Mouse (Mus musculus) hindbrain, embryonic 15.5 days (tissue): ENCODE results near the gene Gm12845. TPM values are rescaled to one million over a fixed set of nuclear protein-coding genes. Genes with fewer than 3 reads are reported as not detected.
"Not testable (repeated sequence)": the region's sequence is repeated elsewhere in the genome, so short reads cannot be mapped to it uniquely, and the experiment has no call there.

Experiments used
- ATAC-seq: fragments of 200-750 bp; cut with Nextera tagmentation; 2 replicates; pipeline ENCODE4 v1.8.0; 2017; ENCODE audit warnings: low read depth, moderate number of reproducible peaks, moderate TSS enrichment; ENCODE audit not compliant: low FRiP score
- H3K27ac ChIP-seq: fragments of 300-500 bp; sonication (generic); replicated peaks from 2 replicates; pipeline ENCODE4 v1.5.1; 2015; ENCODE audit warnings: mild to moderate bottlenecking, inconsistent platforms
- H3K27me3 ChIP-seq: fragments of 300-500 bp; sonication (generic); 2 replicates; pipeline ENCODE4 v1.6.1; 2015; ENCODE audit warnings: control low read depth, inconsistent platforms
- H3K36me3 ChIP-seq: fragments of 300-500 bp; sonication (generic); 2 replicates; pipeline ENCODE4 v1.6.1; 2015; ENCODE audit warnings: control low read depth, inconsistent platforms
- H3K4me1 ChIP-seq: fragments of 300-500 bp; sonication (generic); replicated peaks from 2 replicates; pipeline ENCODE4 v1.6.1; 2015; ENCODE audit warnings: control low read depth, inconsistent platforms
- H3K4me2 ChIP-seq: fragments of 300-500 bp; sonication (generic); 2 replicates; pipeline ENCODE4 v1.6.1; 2015; ENCODE audit warnings: moderate library complexity, mild to moderate bottlenecking, inconsistent platforms
- H3K4me3 ChIP-seq: fragments of 300-500 bp; sonication (generic); 2 replicates; pipeline ENCODE4 v1.5.1; 2015; ENCODE audit warnings: mild to moderate bottlenecking, inconsistent platforms
- H3K9ac ChIP-seq: fragments of 300-500 bp; sonication (generic); 2 replicates; pipeline ENCODE4 v1.6.1; 2015; ENCODE audit warnings: inconsistent platforms
- H3K9me3 ChIP-seq: fragments of 300-500 bp; sonication (generic); 2 replicates; pipeline ENCODE4 v1.6.1; 2016; ENCODE audit warnings: control low read depth, inconsistent platforms
- WGBS: fragments of 180-500 bp; shearing (Covaris S2); methylation state at CpG from one replicate; pipeline ENCODE4 v1.1.7; 2015; 5-methylcytosine and 5-hydroxymethylcytosine counted together
- polyA plus RNA-seq: library from polyadenylated mRNA; unstranded; fragments of >200 nt; fragmentation: Nextera tagmentation; extraction: Ambion mirVana; gene quantifications from 2 replicates; pipeline ENCODE4 v1.2.1, GENCODE M21; 2015

Gene Gm12845
- polyA plus RNA-seq, 1 experiment from 2014 or later: not detected

DNA sequence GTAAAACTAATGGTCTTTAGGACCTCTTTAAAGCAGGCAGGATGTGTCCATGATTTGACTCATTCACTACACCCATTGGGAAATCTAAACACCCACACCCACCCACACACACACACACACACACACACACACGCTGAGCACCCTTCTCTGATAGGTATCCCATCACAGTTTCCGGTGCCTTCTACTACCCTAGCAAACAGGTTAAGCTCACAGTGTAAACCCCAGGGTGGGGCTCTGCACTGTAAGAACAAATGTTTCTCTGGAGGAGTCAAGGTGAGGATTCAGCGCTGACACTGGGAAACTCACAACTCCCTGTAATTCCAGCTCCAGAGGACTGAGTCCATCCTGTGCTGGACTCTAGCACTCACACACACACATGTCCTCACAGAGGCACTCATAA, 7.7 kb downstream of the Gm12845 start:
- Histone ChIP-seq H3K4me1 (no peaks in the 10 kb centered on the region), H3K4me3 (no peak overlapping the region), H3K36me3 (no peaks in the 10 kb centered on the region), H3K9ac (no peak overlapping the region), H3K27ac (no peak overlapping the region), H3K9me3 (no peaks in the 10 kb centered on the region), H3K27me3 (no peaks in the 10 kb centered on the region), H3K4me2 (no peak overlapping the region)
- ATAC-seq: no peak
- 91% methylated on average over 3 of the region's 3 CpGs for WGBS

DNA sequence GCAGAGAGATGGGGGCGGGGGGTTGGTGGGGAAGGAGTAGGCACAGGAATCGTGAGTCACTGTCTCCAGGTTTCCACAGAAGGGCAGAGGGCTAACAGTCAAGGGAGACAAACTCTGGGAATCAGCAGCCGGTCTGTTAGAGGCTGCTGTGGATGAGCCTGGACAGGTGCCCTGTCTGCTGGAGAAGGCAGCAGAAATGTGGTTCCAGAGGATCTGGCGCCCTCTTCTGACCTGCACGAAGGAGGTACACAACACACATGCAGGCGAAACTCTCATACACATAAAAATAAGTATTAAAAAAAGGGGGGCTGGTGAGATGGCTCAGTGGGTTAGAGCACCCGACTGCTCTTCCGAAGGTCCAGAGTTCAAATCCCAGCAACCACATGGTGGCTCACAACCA, 13.3 kb downstream of the Gm12845 start:
- H3K4me1 ChIP-seq: no peaks in the 10 kb centered on the region
- no peak for ATAC-seq
- H3K27me3 ChIP-seq: no peaks in the 10 kb centered on the region
- no peak overlapping the region for H3K4me3 ChIP-seq
- H3K36me3 ChIP-seq: no peaks in the 10 kb centered on the region
- H3K27ac ChIP-seq: no peak overlapping the region
- no peaks in the 10 kb centered on the region for H3K9me3 ChIP-seq
- WGBS: 53% methylated on average over 8 of the region's 8 CpGs
- H3K4me2 ChIP-seq: no peak overlapping the region
- H3K9ac ChIP-seq: no peak overlapping the region

DNA sequence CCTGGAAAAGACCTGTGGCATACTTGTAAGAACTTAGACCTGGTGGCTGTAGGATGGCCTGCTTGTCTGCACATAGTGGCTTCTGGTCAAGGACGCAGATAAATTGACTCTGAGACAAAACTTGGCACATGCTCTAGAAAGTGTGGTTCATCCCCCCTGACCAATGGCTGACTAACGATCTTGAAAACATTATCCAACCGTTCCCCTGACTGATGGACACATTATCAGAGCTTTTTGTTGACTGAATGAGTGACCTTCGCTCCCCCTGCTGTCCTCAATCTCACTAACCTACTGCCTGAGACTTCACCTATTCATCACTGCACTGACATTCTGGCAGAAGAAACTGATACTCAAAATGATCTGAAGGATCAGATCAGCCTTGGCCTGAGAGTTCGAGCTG, 28.3 kb downstream of the Gm12845 start:
- ATAC-seq, H3K9me3 ChIP-seq, H3K4me1 ChIP-seq, H3K27me3 ChIP-seq, H3K27ac ChIP-seq, H3K9ac ChIP-seq, H3K4me3 ChIP-seq, H3K4me2 ChIP-seq, H3K36me3 ChIP-seq: not testable (repeated sequence)
- 79% methylated on average over 5 of the region's 5 CpGs for WGBS

DNA sequence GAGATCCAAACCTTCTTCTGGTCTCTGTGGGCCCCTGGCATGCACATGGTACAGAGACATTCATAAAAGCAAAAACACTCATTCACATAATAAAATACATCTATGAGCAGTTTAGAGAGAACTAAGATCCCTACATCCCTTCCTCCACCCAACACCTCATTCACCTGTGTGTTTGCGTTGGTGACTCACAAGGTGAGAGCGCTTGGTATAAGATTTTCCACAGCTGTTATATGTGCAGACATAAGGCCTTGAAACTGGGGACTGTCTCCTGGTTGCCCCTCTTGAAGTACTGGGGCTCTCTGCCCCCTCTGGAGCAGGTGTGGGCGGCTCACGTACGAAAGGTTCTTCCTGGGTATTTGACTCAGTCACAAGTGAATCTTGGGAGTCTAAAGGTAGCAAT, 35.9 kb downstream of the Gm12845 start:
- Histone ChIP-seq H3K9ac (no peak overlapping the region), H3K4me3 (no peak overlapping the region), H3K36me3 (no peaks in the 10 kb centered on the region), H3K27me3 (no peaks in the 10 kb centered on the region), H3K4me1 (no peaks in the 10 kb centered on the region), H3K27ac (no peak overlapping the region), H3K4me2 (no peak overlapping the region), H3K9me3 (no peaks in the 10 kb centered on the region)
- WGBS: 97% methylated on average over 5 of the region's 5 CpGs
- ATAC-seq: no peak

DNA sequence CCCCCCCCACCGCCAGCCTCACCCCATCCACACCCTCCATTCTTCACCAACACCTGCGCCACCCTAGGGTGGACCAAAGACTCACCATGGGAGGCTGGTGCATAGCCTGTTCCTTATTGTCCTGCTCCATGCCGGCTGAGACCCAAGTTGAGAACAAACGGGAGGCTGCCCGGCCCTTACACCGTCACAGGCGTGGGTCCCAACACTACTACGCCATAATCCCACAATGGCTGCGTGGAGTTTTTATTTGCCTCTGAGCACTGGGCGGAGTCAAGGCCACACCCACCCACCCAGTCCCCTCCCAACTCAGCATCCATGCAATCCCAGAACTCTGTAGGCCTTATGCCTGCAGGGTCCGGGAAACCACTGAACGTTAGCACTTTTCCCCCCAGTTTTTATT, 41.2 kb downstream of the Gm12845 start, which contains the start of gene Klf17:
TSS of gene Klf17 (minus strand) at position 233 of the 400 bp plus-strand sequence.
- Histone ChIP-seq H3K27ac (no peak within 1 kb of the TSS), H3K4me2 (no peak within 1 kb of the TSS), H3K9me3 (no peaks in the 10 kb centered on the region), H3K36me3 (no peaks in the 10 kb centered on the region), H3K27me3 (no peaks in the 10 kb centered on the region), H3K4me3 (no peak within 1 kb of the TSS), H3K4me1 (no peaks in the 10 kb centered on the region), H3K9ac (no peak within 1 kb of the TSS)
- 79% methylated on average over 11 of the region's 12 CpGs for WGBS
- ATAC-seq: no peak

DNA sequence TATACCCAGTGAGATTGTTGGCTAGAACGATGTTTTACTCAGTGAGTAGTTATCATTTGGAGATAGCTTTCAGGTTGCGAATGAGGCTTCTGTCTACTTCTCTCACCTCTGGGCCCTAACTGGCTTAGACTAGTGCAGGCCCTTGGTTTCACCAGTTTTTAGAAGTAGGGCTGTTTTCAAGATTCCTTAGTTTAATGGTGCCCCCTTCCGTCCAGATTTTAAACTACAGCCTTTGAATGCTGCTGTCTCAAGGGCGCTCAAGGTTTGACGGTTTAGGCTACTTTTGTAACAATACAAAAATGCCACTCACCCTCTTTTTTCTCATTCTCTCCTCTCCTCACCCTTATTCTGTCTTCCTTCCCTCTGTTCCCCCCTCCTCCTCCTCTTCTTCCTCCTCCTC, 46.7 kb downstream of the Gm12845 start:
- no peak for ATAC-seq
- 28% methylated on average over 5 of the region's 5 CpGs for WGBS
- no peaks in the 10 kb centered on the region for H3K36me3 ChIP-seq
- no peaks in the 10 kb centered on the region for H3K27me3 ChIP-seq
- no peak overlapping the region for H3K9ac ChIP-seq
- H3K9me3 ChIP-seq: no peaks in the 10 kb centered on the region
- no peak overlapping the region for H3K27ac ChIP-seq
- no peaks in the 10 kb centered on the region for H3K4me1 ChIP-seq
- no peak overlapping the region for H3K4me2 ChIP-seq
- H3K4me3 ChIP-seq: no peak overlapping the region

DNA sequence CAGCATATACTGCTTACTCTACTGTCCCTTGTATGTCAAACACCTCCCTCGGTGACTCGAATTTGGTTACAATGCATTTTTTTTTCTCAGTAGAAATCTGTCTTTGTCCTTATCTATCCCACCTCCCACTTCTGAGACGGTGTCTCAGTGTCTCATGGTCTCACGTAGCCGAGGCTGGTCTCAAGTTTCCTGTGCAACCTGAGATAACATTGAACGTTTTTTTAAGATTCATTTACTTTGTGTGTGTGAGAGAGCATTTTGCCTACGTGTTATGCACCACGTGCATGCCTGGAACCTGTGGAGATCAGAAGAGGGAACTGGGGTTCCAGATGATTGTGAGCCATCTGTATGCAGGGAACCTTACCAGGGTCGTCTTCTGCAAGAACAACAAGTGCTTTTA, 48.7 kb downstream of the Gm12845 start:
- Histone ChIP-seq H3K4me1 (no peaks in the 10 kb centered on the region), H3K4me2 (no peak overlapping the region)

More for the DNA sequence above, 48.7 kb downstream of the Gm12845 start:
- no peak overlapping the region for H3K4me3 ChIP-seq
- H3K27me3 ChIP-seq: no peaks in the 10 kb centered on the region
- no peak overlapping the region for H3K27ac ChIP-seq
- 74% methylated on average over 9 of the region's 9 CpGs for WGBS
- no peaks in the 10 kb centered on the region for H3K9me3 ChIP-seq
- no peaks in the 10 kb centered on the region for H3K36me3 ChIP-seq
- no peak for ATAC-seq
- H3K9ac ChIP-seq: no peak overlapping the region

Other genes with a start within 250 kb of the Gm12845 start
- gene Rnf220, start 227.4 kb upstream of the Gm12845 start, polyA plus RNA-seq: 108 and 122 TPM in 2 replicates
- 266 and 267 TPM in 2 replicates for gene Eri3, start 174.0 kb upstream of the Gm12845 start, polyA plus RNA-seq
- 76.5 and 76.8 TPM in 2 replicates for gene Dmap1, start 42.1 kb upstream of the Gm12845 start, polyA plus RNA-seq
- not detected in 2 replicates for gene Klf17, start 41.2 kb downstream of the Gm12845 start, polyA plus RNA-seq
- 45.8 and 48.1 TPM in 2 replicates for gene Slc6a9, start 110.1 kb downstream of the Gm12845 start, polyA plus RNA-seq
- gene Ccdc24, start 148.1 kb downstream of the Gm12845 start, polyA plus RNA-seq: 2.5 and 3.3 TPM in 2 replicates
- gene B4galt2, start 159.1 kb downstream of the Gm12845 start, polyA plus RNA-seq: 56.5 and 69.5 TPM in 2 replicates
- 570 and 601 TPM in 2 replicates for gene Atp6v0b, start 162.9 kb downstream of the Gm12845 start, polyA plus RNA-seq
- 21.8 and 23.6 TPM in 2 replicates for gene Dph2, start 167.6 kb downstream of the Gm12845 start, polyA plus RNA-seq
- 62.3 and 68.8 TPM in 2 replicates for gene Ipo13, start 190.6 kb downstream of the Gm12845 start, polyA plus RNA-seq
- gene Artn, start 205.4 kb downstream of the Gm12845 start, polyA plus RNA-seq: 0.87 and 0.92 TPM in 2 replicates